Mouse (Mus musculus) C2C12 (cell line): ENCODE results near the gene C2cd2.

Source experiments
- CTCF ChIP-seq: IDR thresholded peaks from one replicate; pipeline ENCODE4 v1.5.1; 2011; ENCODE audit not compliant: control insufficient read depth, insufficient read depth, insufficient read length
- USF1 ChIP-seq: IDR thresholded peaks from one replicate; pipeline ENCODE4 v1.6.1; 2011; ENCODE audit warnings: low read depth, mild to moderate bottlenecking, control low read depth, moderate library complexity

- TF ChIP-seq CTCF (no peak), USF1 (no peak)
Observed at GRCm38 (mm10) chr16:97907496-97907895, 54.9 kb downstream of the C2cd2 start.
